In the genomic region with DNA sequence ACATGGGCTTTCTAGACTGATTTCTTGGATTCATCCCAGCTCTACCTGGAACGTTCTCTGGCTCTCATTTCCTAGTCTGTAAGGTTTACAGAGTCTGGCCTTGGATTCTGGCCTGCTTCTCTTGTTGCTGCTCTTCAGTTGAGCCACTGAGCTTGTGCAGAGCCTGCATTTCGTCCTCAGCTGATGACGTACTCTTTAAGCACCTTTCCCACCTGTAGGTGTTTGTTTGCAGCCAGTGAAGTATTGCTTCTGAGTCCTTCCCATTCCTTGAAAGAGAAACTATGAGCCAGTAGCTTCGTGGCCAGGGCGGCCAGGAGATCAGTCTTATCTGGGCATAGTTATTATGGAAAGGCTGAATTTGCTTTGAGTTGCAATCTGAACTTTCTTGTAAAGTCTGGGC, we compare ENCODE assay signal across 16 mouse cellular contexts.
"Had no signal": no experiment of that assay in that cellular context is flagged by ENCODE, and none has a peak within 500 bp of the region (broad histone marks: within the 10 kb centered on the region; RNA-seq: fewer than 3 reads in every experiment).

No protein-coding gene starts in this region.

- H3K27ac ChIP-seq: kidney, embryonic 15.5 days; left cerebral cortex, adult 2 months; limb, embryonic 13.5 days; liver, embryonic 12.5 days; liver, embryonic 15.5 days; macrophage; stomach, postnatal 0 days had no signal

- H3K4me1 ChIP-seq: limb, embryonic 13.5 days had no signal

- H3K4me2 ChIP-seq: kidney, embryonic 15.5 days; limb, embryonic 13.5 days; liver, embryonic 12.5 days; liver, embryonic 15.5 days; lung, embryonic 14.5 days had no signal

- DNase-seq: layer of hippocampus, postnatal 36 days; lung, embryonic 14.5 days; midbrain, embryonic 14.5 days; right cerebral cortex, postnatal 14 days; right cerebral cortex, postnatal 4 days; thymus, adult 2 months; thymus, postnatal 14 days; thymus, postnatal 4 days had no signal

- H3K9me3 ChIP-seq: kidney, embryonic 15.5 days; limb, embryonic 13.5 days; liver, embryonic 12.5 days; liver, embryonic 15.5 days had no signal

- H3K9ac ChIP-seq: kidney, embryonic 15.5 days; limb, embryonic 13.5 days; liver, embryonic 12.5 days; liver, embryonic 15.5 days; lung, embryonic 14.5 days had no signal

- H3K27me3 ChIP-seq: kidney, embryonic 15.5 days; limb, embryonic 13.5 days; liver, embryonic 12.5 days; liver, embryonic 15.5 days had no signal

- ATAC-seq: hindbrain, embryonic 16.5 days; liver, embryonic 12.5 days had no signal

- H3K4me3 ChIP-seq: kidney, embryonic 15.5 days; left cerebral cortex, adult 2 months; limb, embryonic 13.5 days; liver, embryonic 12.5 days; liver, embryonic 15.5 days had no signal

- H3K36me3 ChIP-seq: kidney, embryonic 15.5 days had no signal
